In genomic region chr14:79533350-79533749, GRCm38 (mm10) we compare ENCODE assay signal across 9 mouse cellular contexts. TPM values are rescaled to one million over a fixed set of nuclear protein-coding genes. Genes with fewer than 3 reads are reported as not detected.
DNase-seq lines count a peak whose midpoint lies in the region; ATAC-seq and TF ChIP-seq lines count a peak whose summit lies in the region.
"Had no signal": no experiment of that assay in that cellular context is flagged by ENCODE, and none has a peak within 500 bp of the region (broad histone marks: within the 10 kb centered on the region; RNA-seq: fewer than 3 reads in every experiment).

No protein-coding gene starts in this region.

- no peak overlapping the region for H3K4me3 ChIP-seq in heart, embryonic 13.5 days
- H3K4me3 ChIP-seq in liver, postnatal 0 days (ENCODE audit: low read depth, low read length), result no peak overlapping the region
- no peak overlapping the region for H3K4me3 ChIP-seq in forebrain, embryonic 15.5 days
- H3K4me3 ChIP-seq: hindbrain, embryonic 10.5 days had no signal

- H3K36me3 ChIP-seq in heart, embryonic 13.5 days, result 0 out of 2 replicates have a peak, but pooled peaks cover 3% of the 10 kb centered on the region
- H3K36me3 ChIP-seq in liver, postnatal 0 days (replicated peaks; ENCODE audit: insufficient read depth, low read length), result peaks cover 10% of the 10 kb centered on the region
- H3K36me3 ChIP-seq in forebrain, embryonic 15.5 days, result no peaks in the 10 kb centered on the region
- H3K36me3 ChIP-seq: hindbrain, embryonic 10.5 days had no signal

- H3K9ac ChIP-seq in heart, embryonic 13.5 days, result no peak overlapping the region; the same call in 1 of the 2 replicates
- H3K9ac ChIP-seq in liver, postnatal 0 days (replicated peaks), result no peak overlapping the region
- no peak overlapping the region for H3K9ac ChIP-seq in forebrain, embryonic 15.5 days (replicated peaks)

- 0 out of 2 replicates have a peak overlapping the region, but pooled peaks have one; percentile 21 for H3K27ac ChIP-seq in heart, embryonic 13.5 days (replicated peaks)
- H3K27ac ChIP-seq in liver, postnatal 0 days (ENCODE audit: low read depth), result peak overlapping the region; percentile 82
- no peak overlapping the region for H3K27ac ChIP-seq in forebrain, embryonic 15.5 days (replicated peaks)
- H3K27ac ChIP-seq: hindbrain, embryonic 10.5 days had no signal

- no peak for ATAC-seq in heart, embryonic 13.5 days (ENCODE audit: extremely low read depth, insufficient number of reproducible peaks, low FRiP score, low TSS enrichment)
- ATAC-seq in erythroblast, adult 5-6 weeks (replicated peaks; ENCODE audit: low FRiP score, poor library complexity, severe bottlenecking), result peak; percentile 75
- peak; percentile 59 for ATAC-seq in liver, postnatal 0 days
- ATAC-seq in forebrain, embryonic 15.5 days (replicated peaks), result no peak
- ATAC-seq in activated CD4-positive, CD25-positive, alpha-beta regulatory T cell, adult 4 months, result no peak

- TF ChIP-seq CTCF in liver, postnatal 0 days (IDR thresholded peaks at IDR 0.05; ENCODE audit: low read depth), result no peak

- peak; percentile 83 for TF ChIP-seq EP300 in liver, postnatal 0 days (IDR thresholded peaks at IDR 0.05; ENCODE audit: low read depth)

- H3K27me3 ChIP-seq in heart, embryonic 13.5 days (replicated peaks), result no peaks in the 10 kb centered on the region
- no peaks in the 10 kb centered on the region for H3K27me3 ChIP-seq in liver, postnatal 0 days (ENCODE audit: insufficient read depth, low read length)
- H3K27me3 ChIP-seq in forebrain, embryonic 15.5 days, result no peaks in the 10 kb centered on the region

- H3K4me1 ChIP-seq in heart, embryonic 13.5 days, result peaks cover 63% of the 10 kb centered on the region
- H3K4me1 ChIP-seq in liver, postnatal 0 days (ENCODE audit: insufficient read depth), result peaks cover 56% of the 10 kb centered on the region
- H3K4me1 ChIP-seq in forebrain, embryonic 15.5 days, result no peaks in the 10 kb centered on the region
- H3K4me1 ChIP-seq: hindbrain, embryonic 10.5 days had no signal

- WGBS in heart, embryonic 13.5 days, result 52% methylated on average over 1 of the region's 1 CpGs
- 28% methylated on average over 1 of the region's 1 CpGs for WGBS in liver, postnatal 0 days (ENCODE audit: insufficient replicate concordance)
- 76% methylated on average over 1 of the region's 1 CpGs for WGBS in forebrain, embryonic 15.5 days

- H3K4me2 ChIP-seq in heart, embryonic 13.5 days, result no peak overlapping the region
- H3K4me2 ChIP-seq in liver, postnatal 0 days (ENCODE audit: low read depth, low read length), result peak overlapping the region; percentile 52
- no peak overlapping the region for H3K4me2 ChIP-seq in forebrain, embryonic 15.5 days (replicated peaks)

- DNase-seq in heart, adult 18-20 months, result no peak
- peak; percentile 67 for DNase-seq in CD4-positive helper T cell, adult 2 months (ENCODE audit: low read depth, low spot score)
- no peak for DNase-seq in liver, postnatal 0 days
- no peak for DNase-seq in cerebellum, adult 11 months

- no peaks in the 10 kb centered on the region for H3K9me3 ChIP-seq in heart, embryonic 13.5 days
- H3K9me3 ChIP-seq in liver, postnatal 0 days (ENCODE audit: low read length), result no peaks in the 10 kb centered on the region
- no peaks in the 10 kb centered on the region for H3K9me3 ChIP-seq in forebrain, embryonic 15.5 days
- H3K9me3 ChIP-seq: hindbrain, embryonic 10.5 days had no signal

RNA-seq across cellular contexts. Expression of gene Wbp4, which starts 52.0 kb away (rescaled TPM):
- 24.5 and 26.4 TPM in 2 replicates for polyA plus RNA-seq in heart, embryonic 13.5 days (2015; fragmentation: Nextera tagmentation; extraction: Ambion mirVana)
- 10 to 100 TPM; 20.5 to 21.7 TPM for total RNA-seq in heart, adult 18-20 months (2021)
- total RNA-seq in erythroblast, adult 5-6 weeks (2015; ENCODE audit: low replicate concordance), result 12.1 and 13.0 TPM in 2 replicates
- total RNA-seq in erythroblast, adult 5-6 weeks (2017; ENCODE audit: low replicate concordance), result 30.7 and 45.6 TPM in 2 replicates
- 15.1 and 16.2 TPM in 2 replicates for polyA plus RNA-seq in liver, postnatal 0 days (2015; fragmentation: Nextera tagmentation; extraction: Ambion mirVana)
- 43.4 and 46.8 TPM in 2 replicates for polyA plus RNA-seq in forebrain, embryonic 15.5 days (2015; fragmentation: Nextera tagmentation; extraction: Ambion mirVana)
- 10 to 100 TPM; 25.7 to 32.5 TPM for polyA plus RNA-seq in activated CD4-positive, CD25-positive, alpha-beta regulatory T cell, adult 4 months (2017; shearing (Covaris generic))

RNA-seq across cellular contexts. Expression of gene Elf1, which starts 52.4 kb away (rescaled TPM):
- 7.2 and 8.0 TPM in 2 replicates for polyA plus RNA-seq in heart, embryonic 13.5 days (2015; fragmentation: Nextera tagmentation; extraction: Ambion mirVana)
- total RNA-seq in heart, adult 18-20 months (2021), result 10 to 100 TPM; 12.4 to 15.0 TPM
- 38.8 and 45.6 TPM in 2 replicates for total RNA-seq in erythroblast, adult 5-6 weeks (2015; ENCODE audit: low replicate concordance)
- total RNA-seq in erythroblast, adult 5-6 weeks (2017; ENCODE audit: low replicate concordance), result 83.8 and 92.9 TPM in 2 replicates
- 9.0 and 11.0 TPM in 2 replicates for polyA plus RNA-seq in liver, postnatal 0 days (2015; fragmentation: Nextera tagmentation; extraction: Ambion mirVana)
- polyA plus RNA-seq in forebrain, embryonic 15.5 days (2015; fragmentation: Nextera tagmentation; extraction: Ambion mirVana), result 3.3 and 3.7 TPM in 2 replicates
- polyA plus RNA-seq in activated CD4-positive, CD25-positive, alpha-beta regulatory T cell, adult 4 months (2017; shearing (Covaris generic)), result 100 to 1,000 TPM; 122 to 145 TPM

RNA-seq across cellular contexts. Expression of gene Sugt1, which starts 54.1 kb away (rescaled TPM):
- 95.3 and 108 TPM in 2 replicates for polyA plus RNA-seq in heart, embryonic 13.5 days (2015; fragmentation: Nextera tagmentation; extraction: Ambion mirVana)
- 10 to 100 TPM; 68.8 TPM for total RNA-seq in heart, adult 18-20 months (2021)
- 46.9 and 56.4 TPM in 2 replicates for total RNA-seq in erythroblast, adult 5-6 weeks (2015; ENCODE audit: low replicate concordance)
- total RNA-seq in erythroblast, adult 5-6 weeks (2017; ENCODE audit: low replicate concordance), result 30.9 and 44.0 TPM in 2 replicates
- 33.2 and 33.5 TPM in 2 replicates for polyA plus RNA-seq in liver, postnatal 0 days (2015; fragmentation: Nextera tagmentation; extraction: Ambion mirVana)
- 116 and 122 TPM in 2 replicates for polyA plus RNA-seq in forebrain, embryonic 15.5 days (2015; fragmentation: Nextera tagmentation; extraction: Ambion mirVana)
- polyA plus RNA-seq in activated CD4-positive, CD25-positive, alpha-beta regulatory T cell, adult 4 months (2017; shearing (Covaris generic)), result 100 to 1,000 TPM; 147 to 171 TPM

Comparison
In these comparisons a context has a peak if more than half of its experiments do, and no peak if none do; other contexts are left out.
1. ATAC-seq: peak in erythroblast, adult 5-6 weeks (single experiment) and liver, postnatal 0 days (single experiment); none in heart, embryonic 13.5 days (single experiment), forebrain, embryonic 15.5 days (single experiment) and activated CD4-positive, CD25-positive, alpha-beta regulatory T cell, adult 4 months (single experiment).
2. RNA of gene Elf1, which starts 52.4 kb away (polyA plus RNA-seq): 122 to 145 TPM in activated CD4-positive, CD25-positive, alpha-beta regulatory T cell, adult 4 months; 9.0 to 11.0 TPM in liver, postnatal 0 days, 7.2 to 8.0 TPM in heart, embryonic 13.5 days and 3.3 to 3.7 TPM in forebrain, embryonic 15.5 days; every median in the first group is over 10 times any median in the second.